Mouse (Mus musculus): ENCODE data around the gene Commd3.

GRCm38 (mm10) chr2:18684062-18684461, 11.9 kb downstream of the Commd3 start:
- no peak for TF ChIP-seq GATA1 (IDR thresholded peaks at IDR 0.05; ENCODE audit: low read length)
- no peak for TF ChIP-seq TAL1 (IDR thresholded peaks at IDR 0.05; ENCODE audit: low read length)
